ENCODE assay signal across 18 mouse cellular contexts in the genomic region with DNA sequence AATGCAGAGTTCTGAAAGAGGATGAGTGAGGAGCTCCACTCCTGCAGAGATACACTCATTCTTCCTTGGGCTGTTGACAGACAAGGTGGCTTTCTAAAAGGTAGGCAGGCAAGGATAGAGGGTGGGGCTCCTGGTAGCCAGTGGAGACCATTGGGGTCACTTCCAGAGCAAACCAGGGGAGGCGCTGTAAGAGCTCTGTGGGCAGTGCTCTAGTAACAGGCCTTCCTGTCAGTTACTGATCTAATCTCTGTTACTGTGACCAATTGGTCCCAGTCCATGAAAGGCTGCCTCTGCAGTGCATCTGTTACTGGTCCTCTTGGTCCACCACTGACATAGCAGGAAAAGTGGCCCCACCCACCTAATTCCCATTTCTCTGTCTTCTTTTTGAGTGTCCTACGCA.
DNase-seq lines count a peak whose midpoint lies in the region; ATAC-seq lines count a peak whose summit lies in the region.
"Had no signal": no experiment of that assay in that cellular context is flagged by ENCODE, and none has a peak within 500 bp of the region (broad histone marks: within the 10 kb centered on the region; RNA-seq: fewer than 3 reads in every experiment).

No protein-coding gene starts in this region.

- intact Hi-C loops in heart, postnatal 25 days (cut with DNase I) = no loop called here

- no peak overlapping the region for H3K9ac ChIP-seq in embryonic facial prominence, embryonic 12.5 days
- no peak overlapping the region for H3K9ac ChIP-seq in limb, embryonic 13.5 days
- H3K9ac ChIP-seq in neural tube, embryonic 15.5 days (replicated peaks) = no peak overlapping the region
- no peak overlapping the region for H3K9ac ChIP-seq in midbrain, embryonic 11.5 days (ENCODE audit: low read length)
- H3K9ac ChIP-seq: kidney, embryonic 15.5 days; lung, embryonic 14.5 days had no signal

- no peak overlapping the region for H3K4me3 ChIP-seq in embryonic facial prominence, embryonic 12.5 days
- no peak overlapping the region for H3K4me3 ChIP-seq in limb, embryonic 13.5 days
- H3K4me3 ChIP-seq in neural tube, embryonic 15.5 days (replicated peaks) = no peak overlapping the region
- no peak overlapping the region for H3K4me3 ChIP-seq in midbrain, embryonic 11.5 days (ENCODE audit: low read depth, low read length)
- H3K4me3 ChIP-seq: erythroblast, embryonic 14.5 days; kidney, embryonic 15.5 days; midbrain, embryonic 10.5 days had no signal

- H3K9me3 ChIP-seq in embryonic facial prominence, embryonic 12.5 days = no peaks in the 10 kb centered on the region
- H3K9me3 ChIP-seq in limb, embryonic 13.5 days = no peaks in the 10 kb centered on the region
- H3K9me3 ChIP-seq in neural tube, embryonic 15.5 days (replicated peaks) = no peaks in the 10 kb centered on the region
- H3K9me3 ChIP-seq in midbrain, embryonic 11.5 days (ENCODE audit: control insufficient read depth, low read length) = no peaks in the 10 kb centered on the region
- H3K9me3 ChIP-seq: kidney, embryonic 15.5 days; midbrain, embryonic 10.5 days had no signal

- peaks cover 35% of the 10 kb centered on the region for H3K4me1 ChIP-seq in embryonic facial prominence, embryonic 12.5 days
- peaks cover 81% of the 10 kb centered on the region for H3K4me1 ChIP-seq in limb, embryonic 13.5 days
- peaks cover 16% of the 10 kb centered on the region for H3K4me1 ChIP-seq in neural tube, embryonic 15.5 days
- H3K4me1 ChIP-seq in midbrain, embryonic 11.5 days (ENCODE audit: control insufficient read depth, insufficient read depth, low read length) = no peaks in the 10 kb centered on the region
- H3K4me1 ChIP-seq: midbrain, embryonic 10.5 days had no signal

- H3K27me3 ChIP-seq in embryonic facial prominence, embryonic 12.5 days = no peaks in the 10 kb centered on the region
- peaks cover 51% of the 10 kb centered on the region for H3K27me3 ChIP-seq in limb, embryonic 13.5 days
- H3K27me3 ChIP-seq in neural tube, embryonic 15.5 days (replicated peaks) = no peaks in the 10 kb centered on the region
- no peaks in the 10 kb centered on the region for H3K27me3 ChIP-seq in midbrain, embryonic 11.5 days (ENCODE audit: control insufficient read depth, insufficient read depth, low read length)

- 0 out of 2 replicates have a peak, but pooled peaks have one; percentile 18 for ATAC-seq in embryonic facial prominence, embryonic 12.5 days (ENCODE audit: insufficient number of reproducible peaks, insufficient read depth, low FRiP score, low TSS enrichment)
- ATAC-seq in limb, embryonic 13.5 days (ENCODE audit: low FRiP score, low read depth) = no peak
- no peak for ATAC-seq in neural tube, embryonic 15.5 days (ENCODE audit: low FRiP score)
- ATAC-seq in midbrain, embryonic 11.5 days (ENCODE audit: low FRiP score) = no peak
- ATAC-seq: hindbrain, embryonic 16.5 days had no signal

- H3K27ac ChIP-seq in embryonic facial prominence, embryonic 12.5 days = 0 out of 2 replicates have a peak overlapping the region, but pooled peaks have one; percentile 74
- 0 out of 2 replicates have a peak overlapping the region, but pooled peaks have one; percentile 45 for H3K27ac ChIP-seq in limb, embryonic 13.5 days
- H3K27ac ChIP-seq in neural tube, embryonic 15.5 days (replicated peaks) = no peak overlapping the region
- no peak overlapping the region for H3K27ac ChIP-seq in midbrain, embryonic 11.5 days (ENCODE audit: low read depth, low read length)
- H3K27ac ChIP-seq: midbrain, embryonic 10.5 days had no signal

- WGBS in embryonic facial prominence, embryonic 12.5 days = 60% methylated on average over 2 of the region's 2 CpGs
- WGBS in limb, embryonic 13.5 days = 79% methylated on average over 2 of the region's 2 CpGs
- 98% methylated on average over 2 of the region's 2 CpGs for WGBS in neural tube, embryonic 15.5 days
- WGBS in midbrain, embryonic 11.5 days = 74% methylated on average over 2 of the region's 2 CpGs

- no peaks in the 10 kb centered on the region for H3K36me3 ChIP-seq in embryonic facial prominence, embryonic 12.5 days
- no peaks in the 10 kb centered on the region for H3K36me3 ChIP-seq in limb, embryonic 13.5 days
- no peaks in the 10 kb centered on the region for H3K36me3 ChIP-seq in neural tube, embryonic 15.5 days
- no peaks in the 10 kb centered on the region for H3K36me3 ChIP-seq in midbrain, embryonic 11.5 days (ENCODE audit: control insufficient read depth, insufficient read depth, low read length)
- H3K36me3 ChIP-seq: kidney, embryonic 15.5 days; midbrain, embryonic 10.5 days had no signal

- peak; percentile 90 for DNase-seq in heart, adult 11 months
- no peak for DNase-seq in heart, postnatal 25 days (ENCODE audit: low spot score)
- peak; percentile 50 for DNase-seq in ES-CJ7 (ENCODE audit: low read depth, low spot score)
- no peak for DNase-seq in B cell, adult 2 months
- DNase-seq in midbrain, embryonic 11.5 days (ENCODE audit: low spot score, missing footprints) = no peak
- DNase-seq: adrenal gland, postnatal 14 days; cerebellum, postnatal 14 days; heart, postnatal 14 days; layer of hippocampus, postnatal 36 days; lung, embryonic 14.5 days; right cerebral cortex, postnatal 14 days had no signal

- no peak overlapping the region for H3K4me2 ChIP-seq in embryonic facial prominence, embryonic 12.5 days (replicated peaks)
- H3K4me2 ChIP-seq in limb, embryonic 13.5 days (replicated peaks) = no peak overlapping the region
- no peak overlapping the region for H3K4me2 ChIP-seq in neural tube, embryonic 15.5 days
- H3K4me2 ChIP-seq in midbrain, embryonic 11.5 days = no peak overlapping the region
- H3K4me2 ChIP-seq: kidney, embryonic 15.5 days; lung, embryonic 14.5 days had no signal

Comparison
In these comparisons a context has a peak if more than half of its experiments do, and no peak if none do; other contexts are left out.
1. DNase-seq: peak in heart, adult 11 months (single experiment) and ES-CJ7 (single experiment); none in heart, postnatal 25 days (single experiment), B cell, adult 2 months (0 of 2) and midbrain, embryonic 11.5 days (single experiment).
2. H3K27ac ChIP-seq: peak in embryonic facial prominence, embryonic 12.5 days (single experiment) and limb, embryonic 13.5 days (single experiment); none in neural tube, embryonic 15.5 days (single experiment) and midbrain, embryonic 11.5 days (single experiment).